Mouse (Mus musculus): ENCODE measurements around the gene Syne1. TPM values are rescaled to one million over a fixed set of nuclear protein-coding genes. Genes with fewer than 3 reads are reported as not detected.

Gene Syne1
- polyA plus RNA-seq, 1 experiment = 19.0 TPM

GRCm38 (mm10) chr10:5591996-5592395 is 40.7 kb upstream of the Syne1 start:
- no peak overlapping the region for H3ac ChIP-seq (ENCODE audit: control insufficient read depth, insufficient read length)
- H3K79me2 ChIP-seq (ENCODE audit: control insufficient read depth, insufficient read depth) = no peaks in the 10 kb centered on the region
- no peaks in the 10 kb centered on the region for H3K36me3 ChIP-seq (ENCODE audit: control insufficient read depth, insufficient read depth)
- TF ChIP-seq CEBPB (IDR thresholded peaks at IDR 0.05; ENCODE audit: insufficient read depth, poor library complexity, severe bottlenecking) (no peak), USF1 (IDR thresholded peaks at IDR 0.05; ENCODE audit: low read depth) (no peak), MYOD1 (IDR thresholded peaks at IDR 0.05; ENCODE audit: control insufficient read depth in 1 of 3, insufficient read length in 2 of 3, low read depth in 2 of 3) (no peak), TCF3 (IDR thresholded peaks at IDR 0.05; ENCODE audit: insufficient read length, low read depth) (no peak), POLR2AphosphoS2 (IDR thresholded peaks at IDR 0.05; ENCODE audit: insufficient read length, low read depth) (no peak), REST (IDR thresholded peaks at IDR 0.05; ENCODE audit: insufficient read depth, insufficient read length) (no peak), TCF12 (IDR thresholded peaks at IDR 0.05; ENCODE audit: insufficient read depth, poor library complexity, severe bottlenecking) (no peak), MYOG (IDR thresholded peaks at IDR 0.05; ENCODE audit: control insufficient read depth in 1 of 3, insufficient read depth in 1 of 3, insufficient read length in 2 of 3, low read depth in 2 of 3) (no peak)
- H3K27me3 ChIP-seq (ENCODE audit: control insufficient read depth, insufficient read depth, insufficient read length) = peaks cover 3% of the 10 kb centered on the region
- H3K4me3 ChIP-seq = no peak overlapping the region
- no peak overlapping the region for H3K4me2 ChIP-seq (ENCODE audit: low read depth)

- Histone ChIP-seq H3K4me3 (no peak overlapping the region), H3K4me2 (ENCODE audit: low read depth) (no peak overlapping the region), H3ac (ENCODE audit: control insufficient read depth, insufficient read length) (no peak overlapping the region), H3K79me2 (ENCODE audit: control insufficient read depth, insufficient read depth) (no peaks in the 10 kb centered on the region), H3K27me3 (ENCODE audit: control insufficient read depth, insufficient read depth, insufficient read length) (peaks cover 2% of the 10 kb centered on the region), H3K36me3 (ENCODE audit: control insufficient read depth, insufficient read depth) (no peaks in the 10 kb centered on the region)
- no peak for TF ChIP-seq TCF3 (IDR thresholded peaks at IDR 0.05; ENCODE audit: insufficient read length, low read depth)
- TF ChIP-seq TCF12 (IDR thresholded peaks at IDR 0.05; ENCODE audit: insufficient read depth, poor library complexity, severe bottlenecking) = no peak
- no peak for TF ChIP-seq SRF (IDR thresholded peaks at IDR 0.05; ENCODE audit: control insufficient read depth, insufficient read length, low read depth)
- TF ChIP-seq USF1 (IDR thresholded peaks at IDR 0.05; ENCODE audit: low read depth) = no peak
- TF ChIP-seq MAX (IDR thresholded peaks at IDR 0.05; ENCODE audit: low read depth) = no peak
- no peak for TF ChIP-seq CEBPB (IDR thresholded peaks at IDR 0.05; ENCODE audit: insufficient read depth, poor library complexity, severe bottlenecking)
- no peak for TF ChIP-seq POLR2AphosphoS2 (IDR thresholded peaks at IDR 0.05; ENCODE audit: insufficient read length, low read depth)
- TF ChIP-seq POLR2A (IDR thresholded peaks at IDR 0.05; ENCODE audit: insufficient read length, low read depth) = no peak
- TF ChIP-seq E2F4 (IDR thresholded peaks at IDR 0.05; ENCODE audit: insufficient read depth) = no peak
Measured at GRCm38 (mm10) chr10:5591061-5591460, 39.8 kb upstream of the Syne1 start.

GRCm38 (mm10) chr10:5573328-5573727 is 22.0 kb upstream of the Syne1 start:
- Histone ChIP-seq H3K4me3 (no peak overlapping the region), H3K36me3 (ENCODE audit: control insufficient read depth, insufficient read depth) (no peaks in the 10 kb centered on the region), H3K79me2 (ENCODE audit: control insufficient read depth, insufficient read depth) (no peaks in the 10 kb centered on the region), H3K4me2 (ENCODE audit: low read depth) (no peak overlapping the region), H3K27me3 (ENCODE audit: control insufficient read depth, insufficient read depth, insufficient read length) (no peaks in the 10 kb centered on the region), H3ac (ENCODE audit: control insufficient read depth, insufficient read length) (no peak overlapping the region)
- TF ChIP-seq MYOD1 (IDR thresholded peaks at IDR 0.05; ENCODE audit: control insufficient read depth in 1 of 3, insufficient read length in 2 of 3, low read depth in 2 of 3) (no peak), USF1 (IDR thresholded peaks at IDR 0.05; ENCODE audit: low read depth) (no peak), REST (IDR thresholded peaks at IDR 0.05; ENCODE audit: insufficient read depth, insufficient read length) (no peak), SRF (IDR thresholded peaks at IDR 0.05; ENCODE audit: control insufficient read depth, insufficient read length, low read depth) (no peak), E2F4 (IDR thresholded peaks at IDR 0.05; ENCODE audit: insufficient read depth) (no peak), MYOG (IDR thresholded peaks at IDR 0.05; ENCODE audit: control insufficient read depth in 1 of 3, insufficient read depth in 1 of 3, insufficient read length in 2 of 3, low read depth in 2 of 3) (no peak), TCF12 (IDR thresholded peaks at IDR 0.05; ENCODE audit: insufficient read depth, poor library complexity, severe bottlenecking) (no peak), POLR2AphosphoS2 (IDR thresholded peaks at IDR 0.05; ENCODE audit: insufficient read length, low read depth) (no peak), TCF3 (IDR thresholded peaks at IDR 0.05; ENCODE audit: insufficient read length, low read depth) (no peak)

- Histone ChIP-seq H3K4me2 (ENCODE audit: low read depth) (no peak overlapping the region), H3K27me3 (ENCODE audit: control insufficient read depth, insufficient read depth, insufficient read length) (no peaks in the 10 kb centered on the region), H3K79me2 (ENCODE audit: control insufficient read depth, insufficient read depth) (no peaks in the 10 kb centered on the region), H3K4me3 (no peak overlapping the region), H3K36me3 (ENCODE audit: control insufficient read depth, insufficient read depth) (no peaks in the 10 kb centered on the region), H3ac (ENCODE audit: control insufficient read depth, insufficient read length) (no peak overlapping the region)
- TF ChIP-seq TCF12 (IDR thresholded peaks at IDR 0.05; ENCODE audit: insufficient read depth, poor library complexity, severe bottlenecking) (no peak), CEBPB (IDR thresholded peaks at IDR 0.05; ENCODE audit: insufficient read depth, poor library complexity, severe bottlenecking) (no peak), MAX (IDR thresholded peaks at IDR 0.05; ENCODE audit: low read depth) (no peak), POLR2AphosphoS2 (IDR thresholded peaks at IDR 0.05; ENCODE audit: insufficient read length, low read depth) (no peak), TCF3 (IDR thresholded peaks at IDR 0.05; ENCODE audit: insufficient read length, low read depth) (no peak), POLR2A (IDR thresholded peaks at IDR 0.05; ENCODE audit: insufficient read length, low read depth) (no peak), E2F4 (IDR thresholded peaks at IDR 0.05; ENCODE audit: insufficient read depth) (no peak), MYOG (IDR thresholded peaks at IDR 0.05; ENCODE audit: control insufficient read depth in 1 of 3, insufficient read depth in 1 of 3, insufficient read length in 2 of 3, low read depth in 2 of 3) (no peak), MYOD1 (IDR thresholded peaks at IDR 0.05; ENCODE audit: control insufficient read depth in 1 of 3, insufficient read length in 2 of 3, low read depth in 2 of 3) (no peak), SRF (IDR thresholded peaks at IDR 0.05; ENCODE audit: control insufficient read depth, insufficient read length, low read depth) (no peak), REST (IDR thresholded peaks at IDR 0.05; ENCODE audit: insufficient read depth, insufficient read length) (no peak), USF1 (IDR thresholded peaks at IDR 0.05; ENCODE audit: low read depth) (no peak)
Measured at GRCm38 (mm10) chr10:5571332-5571731, 20.1 kb upstream of the Syne1 start.

DNA sequence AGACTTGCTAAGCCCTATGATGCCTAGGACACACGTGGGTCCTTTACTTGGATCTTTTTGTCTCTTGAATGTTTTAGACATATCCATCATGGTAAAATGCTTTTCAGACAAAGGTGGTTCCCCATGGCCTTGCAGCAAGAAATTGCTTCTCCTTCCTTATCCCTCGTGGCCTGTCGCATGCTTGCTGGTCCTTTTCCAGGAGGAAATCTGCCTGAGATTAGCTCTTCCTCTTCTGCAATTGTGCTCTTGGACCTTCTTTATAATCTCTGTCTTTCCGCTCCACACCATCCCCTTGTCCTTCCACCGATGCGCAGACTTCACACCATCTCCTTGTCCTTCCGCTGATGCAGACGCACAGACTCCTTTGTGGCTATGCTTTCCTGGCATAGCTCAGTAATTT is 18.8 kb upstream of the Syne1 start:
- Histone ChIP-seq H3ac (ENCODE audit: control insufficient read depth, insufficient read length) (no peak overlapping the region), H3K36me3 (ENCODE audit: control insufficient read depth, insufficient read depth) (no peaks in the 10 kb centered on the region), H3K27me3 (ENCODE audit: control insufficient read depth, insufficient read depth, insufficient read length) (no peaks in the 10 kb centered on the region), H3K79me2 (ENCODE audit: control insufficient read depth, insufficient read depth) (no peaks in the 10 kb centered on the region), H3K4me2 (ENCODE audit: low read depth) (no peak overlapping the region), H3K4me3 (no peak overlapping the region)
- TF ChIP-seq E2F4 (IDR thresholded peaks at IDR 0.05; ENCODE audit: insufficient read depth) (no peak), POLR2AphosphoS2 (IDR thresholded peaks at IDR 0.05; ENCODE audit: insufficient read length, low read depth) (no peak), CEBPB (IDR thresholded peaks at IDR 0.05; ENCODE audit: insufficient read depth, poor library complexity, severe bottlenecking) (no peak), TCF12 (IDR thresholded peaks at IDR 0.05; ENCODE audit: insufficient read depth, poor library complexity, severe bottlenecking) (no peak), MYOD1 (IDR thresholded peaks at IDR 0.05; ENCODE audit: control insufficient read depth in 1 of 3, insufficient read length in 2 of 3, low read depth in 2 of 3) (no peak), TCF3 (IDR thresholded peaks at IDR 0.05; ENCODE audit: insufficient read length, low read depth) (no peak)

Measured in myocyte (in vitro differentiated cells).